Mouse (Mus musculus) ES-Bruce4 (cell line): ENCODE measurements around the gene Hnrnpa2b1. TPM values are rescaled to one million over a fixed set of nuclear protein-coding genes. Genes with fewer than 3 reads are reported as not detected.

Experiments
- H3K27ac ChIP-seq: 2 replicates; pipeline ENCODE4 v1.5.1; 2012; ENCODE audit warnings: low read length, inconsistent platforms; ENCODE audit not compliant: insufficient read depth
- H3K27me3 ChIP-seq: 2 replicates; pipeline ENCODE4 v1.6.1; 2012; ENCODE audit warnings: mild to moderate bottlenecking, low read length, inconsistent platforms; ENCODE audit not compliant: control insufficient read depth, poor library complexity, insufficient read depth, severe bottlenecking
- H3K36me3 ChIP-seq: 2 replicates; pipeline ENCODE4 v1.6.1; 2012; ENCODE audit warnings: inconsistent platforms, mild to moderate bottlenecking, low read length, moderate library complexity; ENCODE audit not compliant: control insufficient read depth, poor library complexity, insufficient read depth, severe bottlenecking
- H3K4me1 ChIP-seq: one replicate; pipeline ENCODE4 v1.8.1; 2011; ENCODE audit warnings: low read length; ENCODE audit not compliant: control insufficient read depth, insufficient read depth
- H3K4me3 ChIP-seq: 2 replicates; pipeline ENCODE4 v1.5.1; 2011; ENCODE audit warnings: low read depth, mild to moderate bottlenecking, low read length
- H3K9ac ChIP-seq: 2 replicates; pipeline ENCODE4 v1.6.1; 2012; ENCODE audit warnings: low read depth, mild to moderate bottlenecking, inconsistent platforms; ENCODE audit not compliant: poor library complexity, severe bottlenecking
- H3K9me3 ChIP-seq: replicated peaks from 2 replicates; pipeline ENCODE4 v1.6.1; 2012; ENCODE audit warnings: mild to moderate bottlenecking, low read length, inconsistent platforms; ENCODE audit not compliant: control insufficient read depth, poor library complexity, insufficient read depth, severe bottlenecking
- CTCF ChIP-seq: IDR thresholded peaks from one replicate; pipeline ENCODE4 v1.8.1; 2011; ENCODE audit warnings: low read depth, low read length
- polyA plus RNA-seq: library from polyadenylated mRNA; stranded (reverse); fragments of >200 nt; gene quantifications from 2 replicates; pipeline ENCODE4 v1.2.4, GENCODE M21; 2011; ENCODE audit warnings: low read depth; ENCODE audit not compliant: missing spikeins, insufficient read depth, insufficient read length

The Hnrnpa2b1 gene
- polyA plus RNA-seq, 1 experiment: 1,538 TPM

DNA sequence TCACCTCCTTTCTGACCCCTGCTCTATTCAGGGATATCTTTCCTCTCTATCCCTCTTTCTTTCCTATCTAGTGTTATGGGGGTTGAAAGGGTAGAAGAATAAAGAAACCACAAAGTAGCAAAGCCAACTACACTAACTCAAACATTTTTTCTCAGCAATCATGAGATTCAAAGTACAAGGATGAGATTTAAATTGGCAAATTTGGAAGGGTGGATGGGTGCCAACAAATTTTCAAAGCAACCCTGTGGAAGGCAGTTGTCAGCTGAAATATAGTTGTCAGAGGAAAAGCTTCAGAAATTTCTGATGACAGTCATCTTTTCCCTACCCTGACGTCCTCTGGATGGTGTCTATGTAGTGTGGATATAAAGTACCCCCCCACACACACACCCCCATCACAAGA, 53.3 kb downstream of the Hnrnpa2b1 start:
- H3K9me3 ChIP-seq: no peaks in the 10 kb centered on the region
- H3K27ac ChIP-seq: no peak overlapping the region
- H3K36me3 ChIP-seq: no peaks in the 10 kb centered on the region
- no peak overlapping the region for H3K4me3 ChIP-seq
- H3K27me3 ChIP-seq: no peaks in the 10 kb centered on the region
- H3K9ac ChIP-seq: no peak overlapping the region
- H3K4me1 ChIP-seq: no peaks in the 10 kb centered on the region
- no peak for TF ChIP-seq CTCF

Other genes starting within 250 kb of the Hnrnpa2b1 start
- 5.4 and 6.0 TPM in 2 replicates for gene Nfe2l3, start 37.2 kb downstream of the Hnrnpa2b1 start, polyA plus RNA-seq
- 341 and 361 TPM in 2 replicates for gene Cbx3, start 466 bp upstream of the Hnrnpa2b1 start, polyA plus RNA-seq
- gene Snx10, start 54.0 kb upstream of the Hnrnpa2b1 start, polyA plus RNA-seq: 79.2 and 87.2 TPM in 2 replicates